Comparison of ENCODE assay signal across 18 mouse cellular contexts in the genomic region with DNA sequence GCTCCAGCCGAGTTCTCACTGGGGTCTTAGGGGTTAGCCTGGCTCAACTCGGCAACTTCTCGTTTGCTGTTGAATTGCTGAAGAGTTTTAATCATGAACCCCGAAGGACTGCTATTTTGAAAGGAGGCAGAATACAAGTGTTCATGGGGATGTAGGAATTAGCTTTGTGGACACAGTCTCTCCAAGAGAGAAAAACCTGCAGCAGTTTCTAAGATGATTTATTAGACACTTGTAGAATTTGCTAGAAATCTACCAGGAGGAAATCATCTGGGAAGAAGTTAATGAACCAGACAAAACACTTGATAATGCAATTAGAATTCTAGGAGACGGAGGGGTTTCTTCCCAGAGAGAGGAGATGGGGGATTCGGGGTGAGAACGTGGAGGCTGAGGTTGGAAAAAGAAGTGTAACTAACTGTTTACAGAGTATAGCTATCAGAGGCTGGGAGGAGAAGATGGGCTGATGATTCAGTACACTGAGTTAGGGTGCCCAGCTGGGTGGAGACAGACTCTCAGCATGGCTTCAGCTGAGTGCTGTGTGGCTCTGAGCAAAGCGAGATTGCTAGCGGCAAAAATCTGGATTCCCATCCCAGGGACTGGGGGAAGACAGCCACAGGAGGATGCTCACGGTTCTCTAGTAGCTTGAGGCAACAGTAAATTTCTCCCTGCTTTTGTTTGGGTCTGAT.
DNase-seq lines count a peak whose midpoint lies in the region; ATAC-seq and TF ChIP-seq lines count a peak whose summit lies in the region.
"Had no signal": no experiment of that assay in that cellular context is flagged by ENCODE, and none has a peak within 500 bp of the region (broad histone marks: within the 10 kb centered on the region; RNA-seq: fewer than 3 reads in every experiment).

No protein-coding gene starts in this region.

- H3K4me3 ChIP-seq in forebrain, postnatal 0 days (ENCODE audit: low read depth, low read length): no peak overlapping the region
- no peak overlapping the region for H3K4me3 ChIP-seq in forebrain, embryonic 14.5 days (ENCODE audit: low read depth, low read length)
- no peak overlapping the region for H3K4me3 ChIP-seq in kidney, embryonic 16.5 days (ENCODE audit: low read length)
- no peak overlapping the region for H3K4me3 ChIP-seq in hindbrain, postnatal 0 days (ENCODE audit: low read length)
- H3K4me3 ChIP-seq: embryonic facial prominence, embryonic 12.5 days; liver, embryonic 15.5 days had no signal

- TF ChIP-seq CTCF in forebrain, postnatal 0 days (IDR thresholded peaks at IDR 0.05; ENCODE audit: low read depth): no peak
- TF ChIP-seq CTCF in hindbrain, postnatal 0 days (IDR thresholded peaks at IDR 0.05; ENCODE audit: low read depth): no peak

- ATAC-seq in forebrain, postnatal 0 days: peak; percentile 32; the same call in 1 of the 2 replicates
- no peak for ATAC-seq in forebrain, embryonic 14.5 days
- peak; percentile 83; the same call in 1 of the 2 replicates for ATAC-seq in kidney, embryonic 16.5 days (ENCODE audit: low FRiP score, low TSS enrichment)
- ATAC-seq in hindbrain, postnatal 0 days: 0 out of 2 replicates have a peak, but pooled peaks have one; percentile 32
- ATAC-seq: lung, postnatal 0 days had no signal

- no peak overlapping the region for H3K27ac ChIP-seq in forebrain, postnatal 0 days (ENCODE audit: low read depth, low read length)
- no peak overlapping the region for H3K27ac ChIP-seq in forebrain, embryonic 14.5 days (ENCODE audit: low read depth, low read length)
- no peak overlapping the region for H3K27ac ChIP-seq in kidney, embryonic 16.5 days (ENCODE audit: low read length)
- H3K27ac ChIP-seq in hindbrain, postnatal 0 days: no peak overlapping the region
- H3K27ac ChIP-seq: embryonic facial prominence, embryonic 12.5 days; liver, embryonic 15.5 days had no signal

- H3K9ac ChIP-seq in forebrain, postnatal 0 days: no peak overlapping the region
- H3K9ac ChIP-seq in forebrain, embryonic 14.5 days (ENCODE audit: low read length): no peak overlapping the region
- H3K9ac ChIP-seq in kidney, embryonic 16.5 days (replicated peaks; ENCODE audit: low read length): no peak overlapping the region
- no peak overlapping the region for H3K9ac ChIP-seq in hindbrain, postnatal 0 days (replicated peaks; ENCODE audit: low read length)
- H3K9ac ChIP-seq: embryonic facial prominence, embryonic 12.5 days; liver, embryonic 15.5 days had no signal

- no peaks in the 10 kb centered on the region for H3K27me3 ChIP-seq in forebrain, postnatal 0 days (ENCODE audit: insufficient read depth, low read length)
- H3K27me3 ChIP-seq in forebrain, embryonic 14.5 days (replicated peaks; ENCODE audit: control insufficient read depth, insufficient read depth, low read length): no peaks in the 10 kb centered on the region
- H3K27me3 ChIP-seq in kidney, embryonic 16.5 days (ENCODE audit: insufficient read depth, low read length): no peaks in the 10 kb centered on the region
- H3K27me3 ChIP-seq in hindbrain, postnatal 0 days (ENCODE audit: insufficient read depth, low read length): no peaks in the 10 kb centered on the region
- H3K27me3 ChIP-seq: embryonic facial prominence, embryonic 12.5 days; liver, embryonic 15.5 days had no signal

- WGBS in forebrain, postnatal 0 days: 55% methylated on average over 10 of the region's 10 CpGs
- 58% methylated on average over 10 of the region's 10 CpGs for WGBS in forebrain, embryonic 14.5 days
- 36% methylated on average over 10 of the region's 10 CpGs for WGBS in kidney, embryonic 16.5 days
- 43% methylated on average over 10 of the region's 10 CpGs for WGBS in hindbrain, postnatal 0 days

- no peaks in the 10 kb centered on the region for H3K9me3 ChIP-seq in forebrain, postnatal 0 days (ENCODE audit: low read length)
- H3K9me3 ChIP-seq in forebrain, embryonic 14.5 days (replicated peaks; ENCODE audit: control insufficient read depth, low read length): no peaks in the 10 kb centered on the region
- H3K9me3 ChIP-seq in kidney, embryonic 16.5 days (ENCODE audit: low read length): no peaks in the 10 kb centered on the region
- no peaks in the 10 kb centered on the region for H3K9me3 ChIP-seq in hindbrain, postnatal 0 days (ENCODE audit: low read length)
- H3K9me3 ChIP-seq: embryonic facial prominence, embryonic 12.5 days; liver, embryonic 15.5 days had no signal

- peak; percentile 30 for DNase-seq in forebrain, postnatal 0 days
- no peak for DNase-seq in forebrain, embryonic 14.5 days (ENCODE audit: low spot score)
- no peak for DNase-seq in kidney, adult 9 months
- DNase-seq in hindbrain, postnatal 0 days (ENCODE audit: low spot score): peak; percentile 15
- peak; percentile 48 to 60 for DNase-seq in right cerebral cortex, postnatal 10 days (ENCODE audit: low spot score in 2 of 2)
- DNase-seq in left cerebral cortex, adult 18-20 months (ENCODE audit: low spot score in 2 of 2): no peak
- DNase-seq in B cell, adult 2 months: no peak
- DNase-seq: adrenal gland, adult 8-10 months; cerebellum, adult 18-20 months; gastrocnemius, postnatal 36 days; heart, postnatal 14 days; kidney, postnatal 36 days; midbrain, embryonic 14.5 days; thymus, postnatal 4 days had no signal

- peaks cover 7% of the 10 kb centered on the region for H3K4me1 ChIP-seq in forebrain, postnatal 0 days (ENCODE audit: insufficient read depth)
- H3K4me1 ChIP-seq in forebrain, embryonic 14.5 days (ENCODE audit: control insufficient read depth, insufficient read depth, low read length): no peaks in the 10 kb centered on the region
- no peaks in the 10 kb centered on the region; the same call in 1 of the 2 replicates for H3K4me1 ChIP-seq in kidney, embryonic 16.5 days (ENCODE audit: insufficient read depth, low read length)
- H3K4me1 ChIP-seq in hindbrain, postnatal 0 days (ENCODE audit: insufficient read depth, low read length): no peaks in the 10 kb centered on the region
- H3K4me1 ChIP-seq: embryonic facial prominence, embryonic 12.5 days; liver, embryonic 15.5 days had no signal

- H3K36me3 ChIP-seq in forebrain, postnatal 0 days (ENCODE audit: insufficient read depth): no peaks in the 10 kb centered on the region
- H3K36me3 ChIP-seq in forebrain, embryonic 14.5 days (ENCODE audit: control insufficient read depth, insufficient read depth, low read length): no peaks in the 10 kb centered on the region
- H3K36me3 ChIP-seq in kidney, embryonic 16.5 days (ENCODE audit: insufficient read depth, low read length): no peaks in the 10 kb centered on the region
- H3K36me3 ChIP-seq in hindbrain, postnatal 0 days (ENCODE audit: insufficient read depth, low read length): no peaks in the 10 kb centered on the region
- H3K36me3 ChIP-seq: embryonic facial prominence, embryonic 12.5 days; liver, embryonic 15.5 days had no signal

- no peak overlapping the region for H3K4me2 ChIP-seq in forebrain, postnatal 0 days (ENCODE audit: low read depth)
- H3K4me2 ChIP-seq in forebrain, embryonic 14.5 days (ENCODE audit: low read length): no peak overlapping the region
- no peak overlapping the region for H3K4me2 ChIP-seq in kidney, embryonic 16.5 days (replicated peaks; ENCODE audit: low read depth, low read length)
- H3K4me2 ChIP-seq in hindbrain, postnatal 0 days (ENCODE audit: low read depth, low read length): no peak overlapping the region
- H3K4me2 ChIP-seq: embryonic facial prominence, embryonic 12.5 days; liver, embryonic 15.5 days had no signal

Comparison
In these comparisons a context has a peak if more than half of its experiments do, and no peak if none do; other contexts are left out.
1. DNase-seq: peak in forebrain, postnatal 0 days (single experiment), hindbrain, postnatal 0 days (single experiment) and right cerebral cortex, postnatal 10 days (2 of 2); none in forebrain, embryonic 14.5 days (single experiment), kidney, adult 9 months (single experiment), left cerebral cortex, adult 18-20 months (0 of 2) and B cell, adult 2 months (0 of 2).